Mouse (Mus musculus) CD4-positive, CD25-positive, alpha-beta regulatory T cell, adult 4 months (primary cell): ENCODE data around the gene Vps33a. TPM values are rescaled to one million over a fixed set of nuclear protein-coding genes. Genes with fewer than 3 reads are reported as not detected.
"Not testable (repeated sequence)": the region's sequence is repeated elsewhere in the genome, so short reads cannot be mapped to it uniquely, and the experiment has no call there.

Experiments used
- ATAC-seq: one replicate; pipeline ENCODE4 v1.8.0; 2017
- polyA plus RNA-seq, 2 experiments: library from polyadenylated mRNA; unstranded; fragments of 100-300 nt; shearing (Covaris generic); gene quantifications; one replicate each; pipeline ENCODE4 v1.2.1; 2017

The Vps33a gene
- polyA plus RNA-seq, 2 experiments from 2014 or later, result 38.3 to 53.6 TPM

DNA sequence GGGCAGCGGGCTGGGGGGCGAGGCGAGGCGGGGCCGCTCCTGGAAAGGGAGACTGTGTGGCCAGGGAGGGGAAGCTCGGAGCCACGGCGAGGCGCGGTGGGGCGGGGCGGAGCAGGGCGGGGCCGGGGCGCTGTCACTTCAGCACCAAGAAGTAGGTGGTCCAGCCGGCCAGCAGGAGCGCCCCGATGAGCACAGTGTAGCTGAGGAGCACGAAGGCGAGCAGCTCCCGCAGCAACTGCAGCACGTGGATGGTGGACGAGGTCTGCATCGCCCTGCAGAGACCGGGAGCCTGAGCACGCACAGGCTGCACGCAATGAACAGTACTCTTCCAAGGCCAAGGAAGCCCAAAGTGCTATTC lies 48.5 kb downstream of the Vps33a start:
- ATAC-seq, result peak; percentile 65

DNA sequence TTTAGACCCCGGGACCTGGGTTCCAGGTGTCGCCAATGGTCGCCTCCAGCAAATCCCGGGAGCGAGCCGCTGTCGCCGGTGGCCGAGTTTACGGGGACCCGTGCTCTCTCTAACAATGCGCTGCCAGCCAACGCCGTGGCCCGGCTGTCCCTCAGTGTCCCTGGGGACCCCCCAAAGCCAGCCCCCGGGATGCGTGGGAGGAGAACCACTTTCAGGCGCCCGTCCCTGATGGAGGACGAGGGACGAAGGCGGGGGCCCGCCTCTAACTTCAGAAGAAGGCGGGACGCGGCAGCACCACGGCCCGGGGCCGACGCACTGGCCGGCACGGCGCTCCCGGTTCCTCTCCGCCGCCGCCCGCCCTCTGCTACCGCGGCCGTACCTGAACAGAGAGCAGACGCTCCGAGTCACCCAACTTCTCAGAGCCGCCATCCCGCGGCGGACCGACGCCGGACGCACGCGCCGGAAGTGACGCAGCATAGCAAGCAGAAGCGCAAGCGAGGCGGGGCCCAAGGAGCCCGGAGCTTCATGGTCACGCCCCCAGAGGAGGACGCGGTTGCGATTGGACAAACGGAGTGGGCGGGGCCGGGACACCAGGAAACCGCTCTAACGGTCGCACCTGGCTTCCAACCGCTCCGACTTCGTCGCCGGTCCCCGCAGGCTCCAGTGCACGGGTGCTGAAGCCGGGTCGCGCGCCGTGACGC lies 49.0 kb downstream of the Vps33a start, which contains the start of gene Diablo:
Gene Diablo, minus strand, starts transcription at position 485 of the 701 bp plus-strand sequence.
- peak; percentile 99 for ATAC-seq

DNA sequence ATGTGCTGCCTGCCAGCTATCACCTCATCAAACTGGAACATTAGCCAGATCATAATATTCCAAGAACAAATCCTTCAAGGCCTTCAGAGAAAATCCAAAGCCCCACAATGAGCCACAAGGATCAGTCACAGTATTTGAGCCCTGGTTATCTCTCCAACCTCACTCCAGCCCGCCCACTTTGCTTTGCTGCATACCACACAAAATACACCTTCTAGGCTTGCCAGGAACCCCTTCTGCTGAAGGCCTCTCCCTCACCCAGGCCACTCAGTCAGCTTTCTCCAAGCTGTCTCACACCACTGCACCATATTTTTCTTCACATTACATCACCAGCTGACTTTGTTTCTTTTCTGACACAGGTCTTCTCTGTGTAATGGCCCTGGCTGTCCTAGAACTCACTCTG lies 50.7 kb downstream of the Vps33a start:
- ATAC-seq, result no peak

DNA sequence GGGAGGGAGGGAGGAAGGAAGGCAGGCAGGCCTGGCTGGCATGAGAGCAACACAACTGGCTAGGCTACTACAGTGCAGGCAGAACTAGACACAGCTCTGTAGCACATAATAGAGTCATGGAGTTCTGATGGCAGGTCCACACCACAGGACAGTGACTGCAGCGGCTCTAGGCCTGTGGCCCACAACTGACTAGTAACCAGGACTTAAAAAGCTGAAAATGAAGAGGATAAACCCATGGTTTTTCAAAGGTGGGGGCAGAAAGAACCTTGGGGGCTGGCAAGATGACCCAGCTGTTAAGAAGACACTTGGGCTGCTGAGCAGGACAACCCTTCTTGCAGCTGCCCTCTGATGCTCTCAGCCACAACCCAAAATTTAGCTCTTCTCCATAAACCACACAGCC lies 51.2 kb downstream of the Vps33a start:
- ATAC-seq, result no peak

DNA sequence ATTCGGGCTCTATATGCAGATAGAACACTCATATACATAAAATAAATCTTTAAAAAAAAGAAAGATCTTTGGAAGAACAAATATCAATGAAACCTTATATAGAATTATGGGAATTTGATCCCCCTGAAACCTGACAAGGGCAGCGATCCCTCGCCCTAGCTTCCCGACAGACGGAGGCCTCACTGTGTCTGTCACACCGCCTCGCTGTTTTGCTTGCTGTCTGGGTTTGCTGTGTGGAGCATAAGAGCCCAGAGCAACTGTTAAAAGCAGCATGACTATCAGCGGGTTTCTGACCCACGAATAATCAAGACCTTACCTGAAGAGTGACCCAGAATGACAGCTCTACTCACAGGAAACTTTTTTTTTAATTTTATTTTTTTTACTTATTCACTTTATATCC lies 52.2 kb downstream of the Vps33a start:
- ATAC-seq, result no peak

DNA sequence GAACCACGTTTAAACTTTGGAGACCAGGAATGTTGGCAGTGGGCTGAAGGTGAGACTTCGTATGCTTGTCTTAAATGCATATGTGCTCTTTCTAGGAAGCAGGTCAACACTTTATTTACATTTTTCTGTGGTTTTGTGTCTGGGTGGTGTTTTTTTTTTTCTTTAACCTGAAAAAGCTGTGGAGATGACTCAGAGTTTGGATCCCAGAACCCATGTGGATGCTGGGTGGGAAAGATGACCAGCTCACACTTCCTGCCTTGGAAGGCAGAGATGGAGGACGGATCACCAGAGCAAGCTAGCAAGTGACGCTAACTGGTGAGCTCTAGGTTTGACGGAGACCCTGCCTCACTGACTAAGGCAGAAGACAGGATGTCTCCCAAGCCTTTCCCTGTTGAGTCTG lies 58.0 kb downstream of the Vps33a start:
- no peak for ATAC-seq

DNA sequence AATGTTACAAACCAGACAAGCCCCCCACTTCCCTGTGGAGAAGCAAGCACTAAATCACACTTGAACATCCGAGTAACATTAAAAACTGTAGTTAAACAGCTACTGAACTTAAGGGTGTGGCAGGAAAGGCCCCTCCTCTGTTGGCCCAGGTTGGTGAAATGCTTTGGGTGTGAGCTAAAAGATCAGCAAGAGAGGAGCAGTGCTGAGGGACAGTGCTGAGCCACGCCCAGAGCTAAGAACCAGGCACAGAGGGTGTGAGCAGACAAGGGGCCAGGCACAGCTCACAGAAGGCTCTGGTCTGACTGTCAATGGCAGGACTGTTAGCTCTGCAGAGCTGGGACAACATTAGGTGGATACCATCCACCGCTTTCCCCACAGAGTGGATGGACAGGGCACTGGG lies 60.7 kb downstream of the Vps33a start:
- no peak for ATAC-seq

DNA sequence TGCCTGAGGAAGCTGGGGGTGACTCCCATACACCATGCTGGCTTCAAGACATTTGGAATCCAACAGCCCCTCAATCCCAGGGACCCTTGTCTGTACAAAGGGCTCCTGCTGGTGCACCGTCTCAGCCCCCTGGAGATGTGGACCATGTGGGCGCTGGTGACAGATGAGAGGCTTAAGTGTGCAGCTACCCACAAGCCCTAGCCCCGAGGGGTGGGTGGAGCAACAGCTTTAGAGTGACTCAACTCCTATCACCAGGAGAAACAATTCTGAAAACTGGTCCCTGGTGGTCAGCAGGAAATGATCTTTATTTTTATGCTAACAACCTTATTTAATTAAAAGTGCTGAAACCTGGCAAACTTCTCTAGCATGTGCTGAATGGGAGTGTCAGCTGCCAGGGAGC lies 61.4 kb downstream of the Vps33a start:
- not testable (repeated sequence) for ATAC-seq

DNA sequence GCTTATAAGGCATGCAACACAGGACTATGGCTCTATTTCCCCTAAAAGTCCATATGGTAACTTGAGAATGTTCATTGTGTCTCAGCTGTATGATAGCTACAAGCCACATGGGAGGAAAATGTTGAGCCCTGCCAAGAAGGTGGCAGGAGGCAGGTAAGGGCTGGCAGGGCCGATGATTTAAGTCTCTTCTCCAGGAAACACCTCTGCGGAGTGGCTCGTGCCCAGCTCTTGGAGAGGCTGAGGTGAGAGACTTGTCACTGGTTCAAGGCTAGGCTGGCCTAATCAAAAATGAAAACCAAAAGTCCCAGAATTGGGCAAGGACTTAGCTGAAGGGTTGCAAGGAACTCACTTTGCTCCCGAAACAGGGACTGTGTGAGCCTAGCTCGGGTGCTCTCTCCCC lies 62.7 kb downstream of the Vps33a start, which contains the start of gene B3gnt4:
Gene B3gnt4, plus strand, starts transcription at position 301 of the 400 bp plus-strand sequence.
- no peak for ATAC-seq

DNA sequence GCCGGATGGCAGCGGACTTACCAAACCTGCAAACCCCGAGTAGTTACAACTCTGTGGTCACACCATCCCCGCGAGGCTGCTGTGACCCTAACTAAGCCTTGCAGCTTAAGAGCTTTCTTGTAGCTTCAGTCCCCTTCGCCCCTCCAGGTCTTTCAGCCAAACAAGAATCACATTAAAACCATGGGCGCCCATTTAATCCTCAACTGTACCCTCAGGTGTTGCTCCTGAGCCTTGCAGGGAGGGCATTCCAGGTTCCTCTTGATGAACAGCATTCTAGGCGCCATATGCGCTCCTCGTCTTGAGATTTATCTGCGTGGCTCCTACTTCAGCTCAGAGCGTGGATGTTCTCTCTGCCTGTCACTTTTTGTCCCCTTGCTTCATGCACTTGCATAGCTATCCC lies 63.9 kb downstream of the Vps33a start:
- ATAC-seq, result no peak

DNA sequence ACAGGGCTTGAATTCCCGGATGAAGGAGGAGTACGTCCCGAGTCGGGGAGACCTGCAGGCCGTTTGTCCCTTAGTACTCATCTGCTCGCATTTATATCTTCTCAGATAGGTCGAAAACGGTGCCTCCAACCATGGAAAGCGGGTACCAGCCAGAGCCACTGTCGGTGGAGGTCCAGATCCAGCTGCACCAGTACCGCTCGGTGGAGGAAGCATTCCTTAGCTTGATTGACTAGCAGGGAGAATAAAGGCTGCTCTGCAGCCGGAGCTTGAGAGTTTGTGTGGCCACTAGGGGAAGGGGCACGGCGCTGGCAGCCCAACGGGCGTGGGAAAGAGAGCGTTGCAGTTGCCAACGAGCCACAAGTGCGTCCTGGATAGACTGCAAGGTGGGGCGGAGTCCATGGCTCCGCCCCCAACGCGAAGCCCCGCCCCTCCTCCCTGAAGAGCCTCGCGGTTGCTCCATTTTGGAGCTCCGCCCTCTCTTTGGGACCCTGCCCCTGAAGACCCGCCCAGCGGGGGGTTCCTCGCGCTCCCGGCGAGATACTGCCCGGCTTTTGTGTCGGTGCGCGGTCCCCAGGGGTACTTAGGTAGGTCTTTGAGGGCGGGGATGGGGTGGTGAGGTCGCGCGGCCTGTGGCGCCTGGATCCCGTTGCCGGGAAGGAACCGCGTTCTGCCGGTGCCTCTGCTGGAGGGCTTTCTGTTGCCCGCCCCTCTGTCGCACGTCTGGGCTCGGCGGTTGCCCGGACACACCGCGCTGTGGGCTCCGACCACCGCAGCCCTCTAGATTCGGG lies 64.7 kb downstream of the Vps33a start:
- ATAC-seq, result peak; percentile 81

DNA sequence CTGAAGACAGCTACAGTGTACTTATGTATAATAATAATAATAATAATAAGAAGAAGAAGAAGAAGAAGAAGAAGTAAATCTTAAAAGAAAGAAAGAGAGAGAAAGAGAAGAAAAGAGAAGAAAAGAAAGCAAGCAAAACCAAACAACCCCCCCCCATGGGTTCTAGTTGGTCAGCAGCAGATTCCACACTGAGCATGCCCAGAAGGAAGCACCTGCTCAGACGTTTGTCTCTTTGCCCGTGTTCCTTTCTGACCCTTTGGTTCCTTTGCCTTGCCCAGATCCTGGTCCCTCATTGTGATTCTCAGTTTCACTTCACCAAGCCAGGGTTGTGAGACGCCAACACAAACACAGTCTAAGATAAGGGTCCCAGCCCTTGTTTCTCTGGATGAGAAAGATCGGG lies 70.9 kb downstream of the Vps33a start:
- no peak for ATAC-seq

DNA sequence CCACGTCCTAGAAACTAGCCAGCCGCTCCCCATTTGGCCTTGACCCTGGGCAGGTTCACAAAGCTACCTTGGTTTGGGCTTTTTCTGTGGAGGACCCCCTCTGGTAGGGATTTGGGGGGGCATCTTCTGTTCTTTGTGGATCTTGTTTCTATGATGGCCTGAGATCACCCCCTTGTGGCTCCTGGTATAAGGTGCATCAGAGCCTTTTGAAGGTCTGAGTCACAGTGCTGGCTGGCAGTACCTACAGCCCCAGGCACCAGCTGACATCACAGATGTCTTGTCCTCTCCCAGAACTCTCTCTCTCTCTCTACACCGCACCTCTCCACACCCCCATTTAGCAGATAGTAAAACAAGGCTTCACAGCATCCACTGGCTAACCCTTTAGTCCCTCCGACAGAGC lies 73.1 kb downstream of the Vps33a start:
- ATAC-seq, result peak; percentile 30

DNA sequence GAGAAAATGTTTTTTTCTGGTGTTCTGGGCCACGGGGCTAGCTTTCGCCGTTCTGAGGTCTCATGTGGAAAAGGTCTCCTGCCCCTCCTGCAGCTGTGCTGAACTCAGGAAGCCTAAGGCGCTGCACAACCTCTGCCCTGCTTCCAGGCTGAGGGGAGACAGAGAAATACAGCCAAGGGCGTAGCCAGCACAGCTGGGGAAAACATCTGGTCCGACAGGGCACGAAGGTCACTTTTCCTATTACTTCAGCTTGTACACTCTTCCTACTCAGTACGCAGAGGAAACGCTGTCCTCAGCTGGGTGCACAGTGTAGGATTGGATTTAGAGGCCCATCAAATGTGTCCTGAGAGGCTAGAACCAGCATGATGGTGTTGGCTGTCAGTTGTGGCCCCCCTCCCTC lies 82.9 kb downstream of the Vps33a start:
- ATAC-seq, result no peak

DNA sequence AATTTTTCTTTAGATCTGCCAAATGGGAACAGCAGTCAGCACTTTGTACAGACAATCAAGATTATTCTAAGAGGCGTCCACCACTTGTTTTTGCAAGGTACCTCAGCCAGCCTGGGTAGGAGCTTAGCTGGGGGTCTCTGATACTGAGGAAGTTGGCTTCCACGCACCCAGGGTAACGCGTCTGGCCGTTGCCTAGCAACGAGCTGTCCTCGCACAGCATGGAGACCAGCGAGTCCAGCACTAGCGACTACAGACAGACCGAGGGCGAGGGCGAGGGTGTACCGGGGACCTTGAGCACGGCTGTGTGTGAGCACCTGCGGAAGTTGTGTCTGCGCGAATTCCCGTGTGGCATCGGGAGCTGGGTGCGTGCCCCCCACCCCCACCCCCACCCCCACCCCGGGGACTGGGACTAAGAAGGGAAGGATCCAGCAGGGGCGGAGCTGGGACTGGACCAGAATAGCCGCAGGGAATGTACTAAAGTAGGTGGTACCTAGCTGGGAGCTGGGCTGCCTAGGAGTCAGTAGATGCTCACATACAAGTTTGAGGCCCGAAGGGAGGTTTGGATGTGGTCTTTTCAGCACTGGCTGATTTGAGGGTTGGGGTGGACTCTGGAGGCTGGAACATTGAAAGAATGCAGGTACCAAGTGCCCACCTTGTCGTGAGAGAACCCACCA lies 83.6 kb downstream of the Vps33a start, which contains the start of the genes Lrrc43 and Il31:
Gene Lrrc43, plus strand, starts transcription at position 194 of the 674 bp plus-strand sequence.
Gene Il31, minus strand, starts transcription at position 378 of the 674 bp plus-strand sequence.
- ATAC-seq, result no peak

DNA sequence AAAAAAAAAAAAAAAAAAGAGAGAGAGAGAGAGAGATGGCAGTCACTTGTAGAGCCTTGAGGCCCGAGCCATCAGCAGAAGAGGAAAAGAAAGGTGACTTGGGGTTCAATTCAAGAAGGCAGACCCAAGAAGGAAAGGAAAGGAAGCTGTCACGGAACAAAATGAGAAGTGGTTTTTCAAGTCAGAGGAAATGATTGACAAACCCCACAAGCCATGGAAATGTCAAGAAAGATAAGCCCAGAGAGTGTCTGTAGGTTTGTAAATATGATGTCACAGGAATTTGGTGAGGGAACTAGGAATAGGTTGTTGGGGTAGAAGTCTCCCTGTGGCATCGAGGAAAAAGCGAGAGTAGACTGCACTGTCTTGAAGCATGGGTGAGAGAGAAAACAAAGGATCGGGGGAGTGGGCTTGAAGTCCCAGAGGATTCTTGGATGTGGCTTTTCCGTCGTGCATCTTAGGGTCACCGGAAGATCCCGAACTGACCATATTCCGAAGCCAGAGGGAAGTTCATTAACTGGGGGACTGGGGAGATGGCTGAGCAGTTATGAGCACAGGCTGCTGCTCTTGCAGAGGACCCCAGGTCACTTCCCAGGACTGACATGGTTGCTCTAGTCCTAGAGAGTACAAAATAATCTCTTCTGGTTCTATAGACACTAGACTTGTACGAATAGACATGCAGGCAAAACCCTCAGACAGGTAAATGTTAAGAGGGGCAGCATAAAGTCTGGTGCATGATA lies 85.0 kb downstream of the Vps33a start:
- no peak for ATAC-seq

Other genes with a start within 250 kb of the Vps33a start
- gene Bcl7a, start 229.2 kb downstream of the Vps33a start, polyA plus RNA-seq, result 1 to 10 TPM; 7.2 to 9.8 TPM
- 10 to 100 TPM; 18.9 to 19.9 TPM for gene Mlxip, start 178.2 kb downstream of the Vps33a start, polyA plus RNA-seq
- not detected for gene Lrrc43, start 83.7 kb downstream of the Vps33a start, polyA plus RNA-seq
- gene Il31, start 83.5 kb downstream of the Vps33a start, polyA plus RNA-seq, result not detected
- gene B3gnt4, start 62.6 kb downstream of the Vps33a start, polyA plus RNA-seq, result 1 to 10 TPM in 1 of 2 experiments, not detected in 1; 1.4 TPM
- gene Diablo, start 48.9 kb downstream of the Vps33a start, polyA plus RNA-seq, result 10 to 100 TPM; 85.0 to 99.0 TPM
- gene Gm49027, start 47.5 kb downstream of the Vps33a start, polyA plus RNA-seq, result not detected
- gene Clip1, start 111.6 kb upstream of the Vps33a start, polyA plus RNA-seq, result 10 to 100 TPM; 48.4 to 51.4 TPM
- 10 to 100 TPM; 55.3 to 67.5 TPM for gene Zcchc8, start 148.1 kb upstream of the Vps33a start, polyA plus RNA-seq
- 100 to 1,000 TPM; 160 to 180 TPM for gene Rsrc2, start 176.4 kb upstream of the Vps33a start, polyA plus RNA-seq
- gene Kntc1, start 176.7 kb upstream of the Vps33a start, polyA plus RNA-seq, result 1 to 10 TPM; 2.8 to 4.2 TPM